Mouse (Mus musculus) heart, embryonic 12.5 days (tissue): ENCODE data around the gene Nae1. TPM values are rescaled to one million over a fixed set of nuclear protein-coding genes. Genes with fewer than 3 reads are reported as not detected.
A peak's percentile ranks its signal among the peaks of the same experiment; 100 is the strongest.

Experiments
- ATAC-seq: fragments of 200-750 bp; cut with Nextera tagmentation; 2 replicates; pipeline ENCODE4 v1.8.0; 2017; ENCODE audit warnings: moderate TSS enrichment, moderate library complexity; ENCODE audit not compliant: insufficient number of reproducible peaks, low FRiP score
- H3K27ac ChIP-seq: fragments of 300-500 bp; sonication (generic); 2 replicates; pipeline ENCODE4 v1.5.1; 2016; ENCODE audit warnings: mild to moderate bottlenecking, moderate library complexity; ENCODE audit not compliant: poor library complexity, severe bottlenecking
- H3K27me3 ChIP-seq: fragments of 300-500 bp; sonication (generic); replicated peaks from 2 replicates; pipeline ENCODE4 v1.6.1; 2016; ENCODE audit warnings: mild to moderate bottlenecking, moderate library complexity
- H3K36me3 ChIP-seq: fragments of 300-500 bp; sonication (generic); 2 replicates; pipeline ENCODE4 v1.6.1; 2016; ENCODE audit warnings: mild to moderate bottlenecking, moderate library complexity
- H3K4me1 ChIP-seq: fragments of 300-500 bp; sonication (generic); replicated peaks from 2 replicates; pipeline ENCODE4 v1.6.1; 2016; ENCODE audit warnings: mild to moderate bottlenecking
- H3K4me2 ChIP-seq: fragments of 300-500 bp; sonication (generic); 2 replicates; pipeline ENCODE4 v1.6.1; 2016; ENCODE audit warnings: mild to moderate bottlenecking, moderate library complexity
- H3K4me3 ChIP-seq: fragments of 300-500 bp; sonication (generic); 2 replicates; pipeline ENCODE4 v1.5.1; 2016; ENCODE audit warnings: mild to moderate bottlenecking
- H3K9ac ChIP-seq: fragments of 300-500 bp; sonication (generic); 2 replicates; pipeline ENCODE4 v1.6.1; 2016; ENCODE audit warnings: mild to moderate bottlenecking, moderate library complexity
- H3K9me3 ChIP-seq: fragments of 300-500 bp; sonication (generic); replicated peaks from 2 replicates; pipeline ENCODE4 v1.6.1; 2016; ENCODE audit warnings: mild to moderate bottlenecking, moderate library complexity
- WGBS: fragments of 180-500 bp; shearing (Covaris S2); methylation state at CpG from one replicate; pipeline ENCODE4 v1.1.7; 2016; 5-methylcytosine and 5-hydroxymethylcytosine counted together
- polyA plus RNA-seq: library from polyadenylated mRNA; unstranded; fragments of >200 nt; fragmentation: Nextera tagmentation; extraction: Ambion mirVana; gene quantifications from 2 replicates; pipeline ENCODE4 v1.2.1, GENCODE M21; 2016

The Nae1 gene
- polyA plus RNA-seq, 1 experiment from 2014 or later: 81.0 TPM

DNA sequence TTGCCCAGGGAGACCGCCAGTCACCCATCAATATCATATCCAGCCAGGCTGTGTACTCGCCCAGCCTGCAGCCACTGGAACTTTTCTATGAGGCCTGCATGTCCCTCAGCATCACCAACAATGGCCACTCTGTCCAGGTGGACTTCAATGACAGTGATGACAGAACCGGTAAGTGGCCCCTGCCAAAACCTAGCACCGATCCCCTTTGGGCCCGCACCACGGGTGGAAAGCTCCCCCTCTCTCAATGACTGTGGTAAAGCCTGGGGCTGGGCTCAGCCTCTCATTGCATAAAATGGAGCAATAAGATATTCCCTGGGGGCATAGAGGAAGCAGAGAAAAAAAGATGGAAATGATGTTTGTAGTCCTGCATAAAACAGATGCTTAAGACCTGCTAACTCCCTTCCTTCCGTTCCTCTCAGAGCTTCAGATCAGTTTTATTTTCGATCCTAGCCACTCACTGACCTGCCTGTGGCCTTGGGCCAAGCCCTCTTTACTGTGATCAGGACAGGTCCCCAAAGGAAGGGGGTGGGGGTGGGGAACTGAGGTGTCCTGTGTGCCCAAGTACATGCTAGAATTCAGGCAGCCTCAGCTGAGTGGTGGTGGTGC, 9.1 kb upstream of the Nae1 start:
- no peak for ATAC-seq
- H3K36me3 ChIP-seq: no peaks in the 10 kb centered on the region
- H3K27me3 ChIP-seq: peaks cover 62% of the 10 kb centered on the region
- no peak overlapping the region for H3K27ac ChIP-seq
- no peak overlapping the region for H3K4me2 ChIP-seq
- H3K9ac ChIP-seq: no peak overlapping the region
- peaks cover 20% of the 10 kb centered on the region for H3K4me1 ChIP-seq
- H3K9me3 ChIP-seq: no peaks in the 10 kb centered on the region
- WGBS: 78% methylated on average over 8 of the region's 8 CpGs
- no peak overlapping the region for H3K4me3 ChIP-seq

DNA sequence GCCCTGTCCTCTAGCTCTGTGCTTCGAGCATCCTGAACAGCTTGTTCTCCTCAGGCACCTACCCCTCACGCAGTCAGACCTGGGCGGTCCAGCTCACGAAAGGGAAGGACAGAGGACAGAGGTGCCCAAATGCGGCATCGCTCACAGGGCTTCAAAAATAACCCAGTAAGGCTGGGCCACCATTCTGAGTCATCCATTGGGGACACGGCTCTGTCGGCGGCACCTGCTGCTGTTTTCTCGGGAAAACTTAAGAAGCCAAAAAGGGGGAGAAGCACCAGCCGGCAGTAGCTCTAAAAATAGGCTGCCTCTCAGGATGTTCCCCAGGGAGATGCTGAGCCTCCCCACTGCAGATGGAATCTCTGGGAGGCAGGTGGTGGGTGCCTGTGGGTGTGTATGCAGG, 7.7 kb upstream of the Nae1 start:
- Histone ChIP-seq H3K27me3 (peaks cover 62% of the 10 kb centered on the region), H3K27ac (no peak overlapping the region), H3K4me2 (peak overlapping the region; percentile 97), H3K4me1 (peaks cover 20% of the 10 kb centered on the region), H3K9ac (no peak overlapping the region), H3K9me3 (no peaks in the 10 kb centered on the region), H3K36me3 (no peaks in the 10 kb centered on the region), H3K4me3 (peak overlapping the region; percentile 11; the same call in 1 of the 2 replicates)
- no peak for ATAC-seq
- 7% methylated on average over 11 of the region's 11 CpGs for WGBS

DNA sequence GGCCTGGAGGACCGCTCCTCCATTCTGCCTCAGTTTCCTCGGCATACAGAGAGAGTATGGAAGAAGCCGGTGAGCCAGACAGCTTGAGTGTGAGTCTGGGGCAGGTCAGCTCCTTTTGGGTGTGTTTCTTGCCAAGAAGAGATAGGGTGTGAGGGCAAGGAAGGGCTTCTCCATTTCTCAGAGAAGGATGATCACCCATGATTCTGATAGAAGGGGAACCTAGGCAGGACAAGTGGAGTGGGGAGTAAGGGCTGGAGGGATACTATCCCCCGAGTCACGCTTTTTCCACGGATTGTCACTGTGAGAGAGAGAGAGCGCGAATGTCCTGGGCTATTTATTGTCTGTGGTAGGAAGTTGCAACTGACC, 7.1 kb upstream of the Nae1 start:
- no peaks in the 10 kb centered on the region for H3K36me3 ChIP-seq
- peaks cover 62% of the 10 kb centered on the region for H3K27me3 ChIP-seq
- peaks cover 20% of the 10 kb centered on the region for H3K4me1 ChIP-seq
- ATAC-seq: no peak
- peak overlapping the region; percentile 59 for H3K4me3 ChIP-seq
- no peaks in the 10 kb centered on the region for H3K9me3 ChIP-seq
- H3K9ac ChIP-seq: peak overlapping the region; percentile 70
- no peak overlapping the region for H3K27ac ChIP-seq
- peak overlapping the region; percentile 97 for H3K4me2 ChIP-seq
- 14% methylated on average over 8 of the region's 8 CpGs for WGBS

DNA sequence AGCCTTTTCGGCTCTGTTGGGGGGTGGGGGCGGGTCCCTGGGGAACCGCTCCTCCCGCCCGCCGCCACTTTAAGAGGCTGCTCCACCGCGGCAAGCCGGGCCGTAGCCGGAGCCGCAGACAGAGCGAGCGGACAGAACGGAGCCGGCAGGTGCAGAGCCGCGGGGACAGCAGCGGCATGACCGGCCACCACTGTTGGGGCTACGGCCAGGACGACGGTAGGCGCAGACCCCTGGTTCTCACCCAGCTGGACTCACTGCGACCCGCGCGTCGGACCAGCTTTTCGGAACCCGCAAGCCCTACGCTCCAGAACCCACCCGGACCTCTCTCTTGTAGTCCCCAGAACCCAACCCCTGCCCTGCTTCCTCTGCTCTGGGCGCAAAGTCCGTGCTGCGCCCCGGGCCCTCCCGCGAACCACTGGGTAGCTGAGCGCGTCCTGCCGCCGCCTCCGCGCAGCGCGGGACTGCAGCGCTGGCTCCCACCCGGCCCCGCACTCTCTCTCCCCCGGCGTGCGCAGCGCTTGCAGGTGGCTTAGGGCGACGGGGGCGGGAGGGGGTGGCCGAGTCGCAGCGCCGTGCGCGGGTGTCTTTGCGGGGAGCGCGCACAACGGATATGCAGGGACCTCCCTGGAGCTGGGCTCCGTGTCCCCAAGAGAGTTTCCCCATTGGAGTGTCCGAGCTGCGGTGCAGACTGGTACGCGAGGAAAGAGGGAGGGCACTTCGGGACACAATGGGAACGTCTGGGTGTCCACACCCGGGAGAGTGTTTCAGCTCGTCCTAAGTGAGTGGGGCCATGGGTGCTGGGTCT, 6.5 kb upstream of the Nae1 start:
- H3K27me3 ChIP-seq: peaks cover 62% of the 10 kb centered on the region
- peak; percentile 49; the same call in 1 of the 2 replicates for ATAC-seq
- no peak overlapping the region for H3K27ac ChIP-seq
- no peaks in the 10 kb centered on the region for H3K9me3 ChIP-seq
- WGBS: 1% methylated on average over 75 of the region's 76 CpGs
- no peaks in the 10 kb centered on the region for H3K36me3 ChIP-seq
- peak overlapping the region; percentile 59 for H3K4me3 ChIP-seq
- peak overlapping the region; percentile 70 for H3K9ac ChIP-seq
- peaks cover 20% of the 10 kb centered on the region for H3K4me1 ChIP-seq
- H3K4me2 ChIP-seq: peak overlapping the region; percentile 97

DNA sequence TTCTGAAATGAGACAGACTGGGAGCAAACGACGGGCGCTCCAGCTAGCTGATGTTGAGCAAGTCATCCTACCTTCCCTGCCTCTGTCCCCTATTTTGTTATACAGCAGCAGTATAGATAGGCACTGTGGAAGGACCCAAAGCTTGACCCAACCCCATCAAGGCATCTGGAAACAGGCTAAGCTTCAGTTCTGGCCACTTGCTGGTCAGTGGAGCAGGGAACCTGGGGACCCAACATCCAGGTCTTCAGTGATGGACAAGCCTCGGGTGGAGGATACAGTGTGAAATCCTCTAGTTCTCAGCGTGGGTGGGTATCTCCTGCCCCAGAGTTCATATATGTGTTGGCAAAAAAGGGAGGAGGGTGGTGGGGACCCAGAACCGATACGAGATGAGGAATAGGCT, 5.8 kb upstream of the Nae1 start:
- H3K4me1 ChIP-seq: peaks cover 25% of the 10 kb centered on the region
- H3K9ac ChIP-seq: peak overlapping the region; percentile 70
- H3K4me2 ChIP-seq: peak overlapping the region; percentile 97
- H3K27me3 ChIP-seq: peaks cover 59% of the 10 kb centered on the region
- WGBS: 33% methylated on average over 7 of the region's 7 CpGs
- H3K9me3 ChIP-seq: no peaks in the 10 kb centered on the region
- no peak for ATAC-seq
- no peaks in the 10 kb centered on the region for H3K36me3 ChIP-seq
- peak overlapping the region; percentile 59 for H3K4me3 ChIP-seq
- no peak overlapping the region for H3K27ac ChIP-seq

DNA sequence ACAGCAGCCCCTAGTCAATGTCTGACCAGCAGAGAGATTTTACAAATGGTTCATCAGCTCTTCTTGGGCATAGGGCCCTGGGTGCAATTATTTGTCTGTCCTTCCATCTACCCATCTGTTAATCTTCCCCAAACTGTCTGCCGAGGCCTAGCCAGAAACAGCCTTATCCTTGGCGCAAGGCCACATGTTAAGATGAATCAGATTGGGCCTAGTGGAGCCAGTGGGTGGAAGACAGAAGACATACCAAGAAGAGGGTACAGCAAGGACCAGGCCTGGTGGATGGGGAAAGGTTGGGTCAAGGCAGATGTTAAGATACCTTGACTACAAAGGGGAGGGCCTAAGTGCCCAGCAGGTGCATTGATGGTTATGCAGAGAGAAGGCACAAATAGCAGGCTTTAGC, 5.1 kb upstream of the Nae1 start:
- H3K27ac ChIP-seq: no peak overlapping the region
- no peak overlapping the region for H3K9ac ChIP-seq
- no peak overlapping the region for H3K4me2 ChIP-seq
- no peaks in the 10 kb centered on the region for H3K36me3 ChIP-seq
- H3K27me3 ChIP-seq: peaks cover 59% of the 10 kb centered on the region
- no peak for ATAC-seq
- no peaks in the 10 kb centered on the region for H3K9me3 ChIP-seq
- 77% methylated on average over 2 of the region's 2 CpGs for WGBS
- peaks cover 28% of the 10 kb centered on the region for H3K4me1 ChIP-seq
- H3K4me3 ChIP-seq: no peak overlapping the region

DNA sequence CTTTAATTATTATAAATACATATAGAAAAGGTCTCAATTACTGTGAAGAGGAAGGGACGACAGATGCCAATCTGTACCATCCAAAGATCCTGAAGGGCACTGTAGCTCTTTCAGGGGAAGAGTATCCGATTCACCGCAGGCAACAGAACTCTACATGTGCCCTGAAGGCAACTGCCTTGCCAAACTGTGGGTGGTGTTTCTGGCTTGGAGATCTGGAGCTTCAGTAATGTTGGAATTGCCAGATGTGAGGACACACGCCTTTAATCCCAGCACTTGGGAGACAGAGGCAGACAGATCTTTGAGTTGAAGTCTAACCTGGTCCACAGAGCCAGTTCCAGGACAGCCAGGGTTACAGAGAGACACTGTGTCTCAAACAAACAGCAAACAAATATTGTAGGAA, 4.5 kb upstream of the Nae1 start:
- Histone ChIP-seq H3K36me3 (no peaks in the 10 kb centered on the region), H3K27ac (no peak overlapping the region), H3K4me3 (no peak overlapping the region), H3K9ac (no peak overlapping the region), H3K4me2 (no peak overlapping the region), H3K27me3 (peaks cover 54% of the 10 kb centered on the region), H3K9me3 (no peaks in the 10 kb centered on the region), H3K4me1 (peaks cover 28% of the 10 kb centered on the region)
- no peak for ATAC-seq
- WGBS: 83% methylated on average over 4 of the region's 4 CpGs

DNA sequence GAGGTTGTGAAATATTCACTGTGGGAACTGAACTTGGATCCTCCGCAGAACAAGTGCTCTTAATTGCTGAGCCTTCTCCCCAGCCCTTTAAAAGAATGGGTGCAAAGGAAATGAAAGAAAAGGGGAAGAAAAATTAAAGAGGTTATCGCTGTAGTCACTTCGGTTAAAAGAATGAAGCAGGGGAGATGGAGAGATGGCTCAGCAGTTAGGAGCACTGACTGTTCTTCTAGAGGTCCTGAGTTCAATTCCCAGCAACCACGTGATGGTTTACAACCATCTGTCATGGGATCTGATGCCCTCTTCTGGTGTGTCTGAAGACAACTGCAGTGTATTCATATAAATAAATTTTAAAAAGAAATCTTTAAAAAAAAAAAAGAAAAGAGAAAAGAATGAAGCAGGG, 1.6 kb upstream of the Nae1 start:
- H3K4me1 ChIP-seq: peaks cover 27% of the 10 kb centered on the region
- peak overlapping the region; percentile 74 for H3K4me2 ChIP-seq
- 77% methylated on average over 4 of the region's 4 CpGs for WGBS
- peaks cover 4% of the 10 kb centered on the region; the same call in 1 of the 2 replicates for H3K36me3 ChIP-seq
- peaks cover 25% of the 10 kb centered on the region for H3K27me3 ChIP-seq
- no peak overlapping the region for H3K9ac ChIP-seq
- H3K27ac ChIP-seq: no peak overlapping the region
- no peaks in the 10 kb centered on the region for H3K9me3 ChIP-seq
- no peak overlapping the region; the same call in 1 of the 2 replicates for H3K4me3 ChIP-seq
- ATAC-seq: no peak

DNA sequence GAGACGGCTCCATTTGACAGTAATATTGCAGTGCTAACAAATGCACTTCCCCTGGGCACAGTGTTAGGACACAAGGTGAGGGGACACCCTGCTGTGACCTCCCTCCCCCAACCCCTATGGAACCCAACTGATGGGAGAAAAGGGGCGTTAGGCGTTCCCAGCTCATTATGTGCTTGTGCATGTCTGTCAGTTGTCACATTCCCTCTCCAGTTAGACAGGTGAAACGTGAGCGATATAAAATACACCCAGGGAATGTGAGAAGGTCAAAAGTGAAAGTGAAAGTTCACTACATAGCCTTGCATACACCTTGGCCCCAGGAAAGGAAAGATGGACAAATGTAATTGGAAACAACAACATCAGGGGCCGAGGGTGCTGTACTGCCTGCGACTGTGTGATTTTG, 941 bp upstream of the Nae1 start:
- Histone ChIP-seq H3K9me3 (no peaks in the 10 kb centered on the region), H3K36me3 (peaks cover 4% of the 10 kb centered on the region; the same call in 1 of the 2 replicates), H3K4me3 (peak overlapping the region; percentile 93), H3K4me1 (peaks cover 21% of the 10 kb centered on the region), H3K9ac (peak overlapping the region; percentile 51), H3K4me2 (peak overlapping the region; percentile 74), H3K27me3 (peaks cover 18% of the 10 kb centered on the region), H3K27ac (no peak overlapping the region)
- ATAC-seq: no peak
- WGBS: 28% methylated on average over 7 of the region's 7 CpGs

DNA sequence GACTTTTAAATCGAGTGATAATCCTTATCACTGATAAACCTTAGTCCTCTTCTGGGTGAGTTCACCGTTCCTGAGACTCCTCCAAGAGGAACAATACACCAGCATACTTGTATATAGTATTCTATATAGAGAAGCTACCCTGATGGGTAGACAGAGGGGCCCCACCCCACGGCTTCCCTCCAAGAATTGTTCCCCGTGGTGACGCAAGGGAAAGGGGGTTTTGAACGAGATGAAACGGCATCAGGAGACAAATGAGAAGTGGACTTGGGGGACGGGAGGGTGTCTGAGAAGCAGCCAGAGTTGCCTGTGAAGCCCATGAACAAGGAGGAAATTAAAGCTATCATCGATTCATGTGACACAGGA, 323 bp upstream of the Nae1 start:
- whole genome bisulfite sequencing: 10% methylated on average over 9 of the region's 9 CpGs
- ATAC-seq: peak; percentile 59
- Histone ChIP-seq H3K9me3 (no peaks in the 10 kb centered on the region), H3K4me3 (peak overlapping the region; percentile 93), H3K27ac (no peak overlapping the region), H3K27me3 (peaks cover 12% of the 10 kb centered on the region), H3K9ac (peak overlapping the region; percentile 51), H3K36me3 (peaks cover 9% of the 10 kb centered on the region), H3K4me2 (peak overlapping the region; percentile 74), H3K4me1 (peaks cover 21% of the 10 kb centered on the region)

DNA sequence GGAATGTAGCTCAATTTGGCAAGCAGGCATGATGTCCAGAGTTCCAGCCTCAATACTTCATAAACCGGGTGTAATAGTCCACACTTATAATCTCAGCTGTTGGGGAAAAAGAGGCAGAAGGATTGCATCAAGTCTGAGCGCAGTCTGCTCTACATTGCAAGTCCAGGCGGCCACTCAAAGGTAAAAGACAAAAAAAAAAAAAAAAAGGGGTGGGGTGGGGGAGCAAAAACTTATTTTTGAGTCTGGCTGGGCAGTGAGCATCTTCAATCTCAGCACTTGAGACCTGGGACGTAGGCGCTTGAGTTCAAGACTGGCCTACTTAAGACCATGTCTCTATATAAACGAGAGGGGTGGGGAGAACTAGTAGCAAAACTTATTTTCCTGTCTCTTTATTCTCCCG, 886 bp downstream of the Nae1 start:
- Histone ChIP-seq H3K9me3 (no peaks in the 10 kb centered on the region), H3K9ac (peak overlapping the region; percentile 96), H3K4me2 (peak overlapping the region; percentile 74), H3K4me1 (peaks cover 21% of the 10 kb centered on the region), H3K4me3 (peak overlapping the region; percentile 93), H3K36me3 (peaks cover 16% of the 10 kb centered on the region), H3K27ac (no peak overlapping the region), H3K27me3 (0 out of 2 replicates have a peak, but pooled peaks cover under 1% of the 10 kb centered on the region)
- ATAC-seq: no peak
- WGBS: 21% methylated on average over 7 of the region's 7 CpGs
